Mouse (Mus musculus): ENCODE data around the gene Lcp2. TPM values are rescaled to one million over a fixed set of nuclear protein-coding genes. Genes with fewer than 3 reads are reported as not detected.

Lcp2 gene
- total and polyA plus RNA-seq, 3 experiments: 19.4 to 24.0 (median 20.1) TPM

- TF ChIP-seq KAT2A (IDR thresholded peaks at IDR 0.05; ENCODE audit: insufficient replicate concordance, low read length) (0 out of 2 replicates have a peak, but pooled peaks have one; percentile 10), POLR2AphosphoS2 (IDR thresholded peaks at IDR 0.05; ENCODE audit: low read depth, low read length) (no peak), SIN3A (IDR thresholded peaks at IDR 0.05; ENCODE audit: low read length) (peak; percentile 67; the same call in 1 of the 2 replicates), EP300 (IDR thresholded peaks at IDR 0.05; ENCODE audit: low read length) (peak; percentile 51; the same call in 1 of the 2 replicates), BHLHE40 (IDR thresholded peaks at IDR 0.05; ENCODE audit: low read depth, low read length) (peak; percentile 44), NELFE (IDR thresholded peaks at IDR 0.05; ENCODE audit: low read depth, low read length) (no peak), ZC3H11A (IDR thresholded peaks at IDR 0.05; ENCODE audit: low read depth, low read length) (no peak), GABPA (IDR thresholded peaks at IDR 0.05; ENCODE audit: insufficient replicate concordance, low read depth, low read length) (no peak), USF2 (conservative IDR thresholded peaks at IDR 0.05; ENCODE audit: low read depth, low read length) (peak; percentile 16), MYC (IDR thresholded peaks at IDR 0.05; ENCODE audit: low read depth, low read length) (peak; percentile 72), NRF1 (IDR thresholded peaks at IDR 0.05; ENCODE audit: low read depth, low read length) (no peak), RCOR1 (conservative IDR thresholded peaks at IDR 0.05; ENCODE audit: low read depth, low read length) (no peak), RAD21 (IDR thresholded peaks at IDR 0.05; ENCODE audit: low read depth, low read length) (peak; percentile 82), ZMIZ1 (IDR thresholded peaks at IDR 0.05; ENCODE audit: low read depth, low read length) (no peak), MAFK (IDR thresholded peaks at IDR 0.05; ENCODE audit: insufficient replicate concordance, low read length) (no peak), JUND (conservative IDR thresholded peaks at IDR 0.05; ENCODE audit: low read depth, low read length) (peak; percentile 58), ELF1 (IDR thresholded peaks at IDR 0.05; ENCODE audit: low read depth, low read length) (no peak; the same call in 1 of the 2 replicates), MEF2A (IDR thresholded peaks at IDR 0.05; ENCODE audit: borderline replicate concordance, low read depth, low read length) (peak; percentile 36; the same call in 1 of the 2 replicates)
Measured at GRCm38 (mm10) chr11:34008702-34009101, 38.0 kb upstream of the Lcp2 start (continued).

- DNase-seq (ENCODE audit: extremely low read depth): peak; percentile 66
- peaks cover 5% of the 10 kb centered on the region for H3K9me3 ChIP-seq (replicated peaks; ENCODE audit: low read length)
- H3K27me3 ChIP-seq (replicated peaks): no peaks in the 10 kb centered on the region
- peak overlapping the region; percentile 52 for H3K4me2 ChIP-seq (ENCODE audit: insufficient read depth, low read depth, poor library complexity, severe bottlenecking)
- no peaks in the 10 kb centered on the region for H3K36me3 ChIP-seq (replicated peaks in 1 of 2; ENCODE audit: control insufficient read depth in 1 of 2, insufficient read depth in 1 of 2, low read length in 1 of 2)
- dilution Hi-C loops (cut with MboI; ENCODE audit: extremely low pct_ligation_motif_present, extremely low pct_unique_long_range_greater_than_20kb, low sequenced_read_pairs) (no loop called here), in situ Hi-C loops (cut with MboI; ENCODE audit: low pct_ligation_motif_present, low pct_unique_long_range_greater_than_20kb, low sequenced_read_pairs) (loop anchor here (10.0 kb wide), 1 partner anchor 65 kb away; no protein-coding TSS in a partner anchor)
- H3K4me1 ChIP-seq (ENCODE audit: control insufficient read depth in 1 of 2, insufficient read depth in 2 of 2): peaks cover 25 to 45% of the 10 kb centered on the region in 2 experiments
- peak overlapping the region; percentile 1 to 39 (median 12) for H3K4me3 ChIP-seq (replicated peaks in 1 of 3; ENCODE audit: low read depth in 2 of 3, low read length in 2 of 3, poor library complexity in 1 of 3)
- peak overlapping the region; percentile 60 for H3K9ac ChIP-seq (ENCODE audit: insufficient read depth, low read depth)
- H3K79me2 ChIP-seq (replicated peaks; ENCODE audit: control insufficient read depth, extremely low read depth, insufficient read depth, poor library complexity, severe bottlenecking): no peaks in the 10 kb centered on the region
- TF ChIP-seq GABPA (IDR thresholded peaks at IDR 0.05; ENCODE audit: insufficient replicate concordance, low read depth, low read length): no peak
- TF ChIP-seq CHD1 (IDR thresholded peaks at IDR 0.05; ENCODE audit: low read depth, low read length): peak; percentile 70; the same call in 1 of the 2 replicates
- TF ChIP-seq MEF2A (IDR thresholded peaks at IDR 0.05; ENCODE audit: borderline replicate concordance, low read depth, low read length): no peak; the same call in 1 of the 2 replicates
- TF ChIP-seq BHLHE40 (IDR thresholded peaks at IDR 0.05; ENCODE audit: low read depth, low read length): peak; percentile 4; the same call in 1 of the 2 replicates
- TF ChIP-seq RAD21 (IDR thresholded peaks at IDR 0.05; ENCODE audit: low read depth, low read length): no peak
- no peak for TF ChIP-seq PAX5 (IDR thresholded peaks at IDR 0.05; ENCODE audit: low read length)
- TF ChIP-seq RCOR1 (conservative IDR thresholded peaks at IDR 0.05; ENCODE audit: low read depth, low read length): no peak
- no peak; the same call in 1 of the 2 replicates for TF ChIP-seq EP300 (IDR thresholded peaks at IDR 0.05; ENCODE audit: low read length)
- 0 out of 2 replicates have a peak, but pooled peaks have one; percentile 36 for TF ChIP-seq ELF1 (IDR thresholded peaks at IDR 0.05; ENCODE audit: low read depth, low read length)
- no peak for TF ChIP-seq HCFC1 (IDR thresholded peaks at IDR 0.05; ENCODE audit: low read depth, low read length)
- TF ChIP-seq UBTF (IDR thresholded peaks at IDR 0.05; ENCODE audit: low read depth, low read length): no peak
- TF ChIP-seq CHD2 (IDR thresholded peaks at IDR 0.05; ENCODE audit: low read length): peak; percentile 15; the same call in 1 of the 2 replicates
- 0 out of 2 replicates have a peak, but pooled peaks have one; percentile 49 for TF ChIP-seq NELFE (IDR thresholded peaks at IDR 0.05; ENCODE audit: low read depth, low read length)
- TF ChIP-seq MAX (IDR thresholded peaks at IDR 0.05; ENCODE audit: low read length): peak; percentile 52; the same call in 1 of the 2 replicates
- TF ChIP-seq ZKSCAN1 (IDR thresholded peaks at IDR 0.05; ENCODE audit: borderline replicate concordance, low read depth, low read length): no peak
- 0 out of 2 replicates have a peak, but pooled peaks have one; percentile 18 for TF ChIP-seq IRF4 (IDR thresholded peaks at IDR 0.05; ENCODE audit: low read depth, low read length)
- TF ChIP-seq MXI1 (IDR thresholded peaks at IDR 0.05; ENCODE audit: low read depth, low read length): peak; percentile 51
- TF ChIP-seq SIN3A (IDR thresholded peaks at IDR 0.05; ENCODE audit: low read length): peak; percentile 87
- no peak for TF ChIP-seq ZC3H11A (IDR thresholded peaks at IDR 0.05; ENCODE audit: low read depth, low read length)
- TF ChIP-seq ETS1 (conservative IDR thresholded peaks at IDR 0.05; ENCODE audit: low read depth, low read length): no peak
- peak; percentile 60; the same call in 1 of the 2 replicates for TF ChIP-seq POLR2AphosphoS2 (IDR thresholded peaks at IDR 0.05; ENCODE audit: low read depth, low read length)
- TF ChIP-seq MAZ (IDR thresholded peaks at IDR 0.05; ENCODE audit: low read depth, low read length): peak; percentile 58
- peak overlapping the region; percentile 99 for H3K27ac ChIP-seq (ENCODE audit: insufficient read depth, low read depth)
Measured at GRCm38 (mm10) chr11:34009316-34010087, 37.2 kb upstream of the Lcp2 start.
